Comparison of ENCODE assay signal across 7 mouse cellular contexts in the genomic region with DNA sequence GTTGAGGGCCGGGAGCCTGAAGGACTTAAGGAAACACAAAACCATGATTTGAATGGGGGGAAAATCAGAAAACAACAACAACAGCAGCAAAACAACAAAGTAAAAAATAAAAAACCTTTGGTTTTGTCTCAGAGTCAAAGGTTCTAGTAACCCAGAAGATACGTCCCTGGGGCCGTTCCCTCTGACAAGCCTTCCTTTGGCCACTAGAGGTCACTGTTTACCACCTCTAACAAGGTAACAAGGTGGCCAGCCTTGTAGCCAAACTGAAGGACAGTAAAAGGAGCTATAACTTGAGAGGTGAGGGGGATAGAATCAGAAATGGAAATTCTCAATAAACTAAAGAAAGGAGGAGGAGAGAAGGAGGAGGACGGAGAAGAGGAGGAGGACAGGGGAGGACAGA. TPM values are rescaled to one million over a fixed set of nuclear protein-coding genes. Genes with fewer than 3 reads are reported as not detected.
DNase-seq lines count a peak whose midpoint lies in the region; ATAC-seq lines count a peak whose summit lies in the region.

No protein-coding gene starts in this region.

- peaks cover 11% of the 10 kb centered on the region for H3K4me1 ChIP-seq in heart, embryonic 15.5 days (replicated peaks)

- H3K9ac ChIP-seq in heart, embryonic 15.5 days, result no peak overlapping the region

- 30% methylated on average over 4 of the region's 4 CpGs for WGBS in heart, embryonic 15.5 days

- ATAC-seq in heart, embryonic 15.5 days (replicated peaks; ENCODE audit: insufficient number of reproducible peaks, insufficient read depth, low FRiP score, low read depth), result 0 out of 2 replicates have a peak, but pooled peaks have one; percentile 57

- H3K4me3 ChIP-seq in heart, embryonic 15.5 days, result no peak overlapping the region

- H3K27ac ChIP-seq in heart, embryonic 15.5 days, result no peak overlapping the region; the same call in 1 of the 2 replicates

- peak; percentile 64 to 76 for DNase-seq in CD8-positive naive resting alpha-beta T cell, adult 2 months (ENCODE audit: low read depth in 2 of 2, low spot score in 2 of 2)
- DNase-seq in Muller cell, postnatal 12 days (ENCODE audit: inconsistent ontology term), result peak; percentile 65
- peak; percentile 49 to 78 for DNase-seq in cerebellum, postnatal 25 days
- peak; percentile 71 to 75 for DNase-seq in kidney, postnatal 36 days
- peak; percentile 86 for DNase-seq in lung, postnatal 36 days
- DNase-seq in skeletal muscle tissue, adult 2 months (ENCODE audit: low read depth, low spot score), result peak; percentile 71

- H3K4me2 ChIP-seq in heart, embryonic 15.5 days, result no peak overlapping the region

- no peaks in the 10 kb centered on the region for H3K27me3 ChIP-seq in heart, embryonic 15.5 days

- H3K36me3 ChIP-seq in heart, embryonic 15.5 days, result peaks cover 18% of the 10 kb centered on the region; the same call in 1 of the 2 replicates

- H3K9me3 ChIP-seq in heart, embryonic 15.5 days (replicated peaks), result no peaks in the 10 kb centered on the region

RNA-seq across cellular contexts. Expression of gene Lpin1, which starts 42.3 kb away (rescaled TPM):
- 6.8 TPM in 2 replicates for polyA plus RNA-seq in heart, embryonic 15.5 days (2015; fragmentation: Nextera tagmentation; extraction: Ambion mirVana)
